Mouse (Mus musculus) C2C12 (cell line): ENCODE measurements around the gene Arid2. TPM values are rescaled to one million over a fixed set of nuclear protein-coding genes. Genes with fewer than 3 reads are reported as not detected.

Experiments
- H3K27me3 ChIP-seq: one replicate; pipeline ENCODE4 v1.6.1; 2011; ENCODE audit not compliant: control insufficient read depth, insufficient read depth, insufficient read length
- H3K36me3 ChIP-seq: one replicate; pipeline ENCODE4 v1.6.1; 2011; ENCODE audit not compliant: control insufficient read depth, insufficient read depth
- H3K4me3 ChIP-seq: one replicate; pipeline ENCODE4 v1.5.1; 2011; ENCODE audit warnings: mild to moderate bottlenecking, control low read depth; ENCODE audit not compliant: poor library complexity, insufficient read depth, severe bottlenecking
- H3K79me2 ChIP-seq: one replicate; pipeline ENCODE4 v1.6.1; 2011; ENCODE audit not compliant: control insufficient read depth, insufficient read depth
- H3K79me3 ChIP-seq: one replicate; pipeline ENCODE4 v1.6.1; 2011; ENCODE audit warnings: low read depth, control low read depth
- H3ac ChIP-seq: one replicate; pipeline ENCODE3; 2011; ENCODE audit warnings: low read depth; ENCODE audit not compliant: control insufficient read depth, insufficient read length
- CEBPB ChIP-seq: IDR thresholded peaks from one replicate; pipeline ENCODE4 v1.6.1; 2011; ENCODE audit warnings: low read depth, mild to moderate bottlenecking, control low read depth, moderate library complexity
- CTCF ChIP-seq: IDR thresholded peaks from one replicate; pipeline ENCODE4 v1.5.1; 2011; ENCODE audit not compliant: control insufficient read depth, insufficient read depth, insufficient read length
- FOSL1 ChIP-seq: IDR thresholded peaks from one replicate; pipeline ENCODE4 v1.8.0; 2011; ENCODE audit warnings: mild to moderate bottlenecking, low read length; ENCODE audit not compliant: poor library complexity, insufficient read depth, severe bottlenecking
- MAX ChIP-seq: IDR thresholded peaks from one replicate; pipeline ENCODE4 v1.6.1; 2011; ENCODE audit warnings: mild to moderate bottlenecking, control low read depth
- MYOD1 ChIP-seq: IDR thresholded peaks from one replicate; pipeline ENCODE4 v1.6.1; 2011; ENCODE audit warnings: low read depth; ENCODE audit not compliant: control insufficient read depth, insufficient read length
- MYOG ChIP-seq: IDR thresholded peaks from one replicate; pipeline ENCODE4 v1.6.1; 2011; ENCODE audit not compliant: control insufficient read depth, insufficient read length; ENCODE audit errors: extremely low read depth
- USF1 ChIP-seq: IDR thresholded peaks from one replicate; pipeline ENCODE4 v1.6.1; 2011; ENCODE audit warnings: low read depth, mild to moderate bottlenecking, control low read depth, moderate library complexity
- microRNA-seq: library from miRNA; unstranded; fragments of <30 nt; microRNA quantifications from one replicate; pipeline ENCODE4, GENCODE M21; 2019; ENCODE audit warnings: borderline microRNAs expressed
- polyA plus RNA-seq: library from polyadenylated mRNA; unstranded; fragments of >200 nt; fragmentation: generic; extraction: Trizol; gene quantifications from one replicate; pipeline ENCODE4 v1.2.1, GENCODE M21; 2012; ENCODE audit warnings: missing spikeins

Arid2 gene
- polyA plus RNA-seq, 1 experiment, result 10.6 TPM

DNA sequence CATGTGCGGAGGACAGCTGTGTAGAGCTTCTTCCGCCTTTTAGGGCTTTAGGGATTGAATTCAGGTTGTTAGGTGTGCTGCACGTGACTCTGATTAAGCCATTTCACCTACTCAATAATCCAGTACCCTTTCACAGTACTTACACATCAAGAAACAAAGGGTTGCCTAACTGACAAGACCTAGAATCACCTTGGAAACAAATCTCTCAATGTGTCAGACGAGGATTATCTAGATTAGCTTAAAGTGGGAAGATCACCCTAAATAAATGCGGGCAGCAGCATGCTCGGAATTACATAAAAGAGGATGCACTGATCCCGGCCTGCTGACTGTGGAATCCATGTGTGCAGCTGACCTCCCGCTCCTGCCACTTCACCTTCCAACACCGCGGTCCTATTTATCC is 159.5 kb downstream of the Arid2 start:
- Histone ChIP-seq H3K79me2 (peaks cover 99% of the 10 kb centered on the region), H3ac (no peak overlapping the region), H3K79me3 (peaks cover 89% of the 10 kb centered on the region), H3K27me3 (no peaks in the 10 kb centered on the region), H3K4me3 (no peak overlapping the region), H3K36me3 (peaks cover 81% of the 10 kb centered on the region)
- TF ChIP-seq MAX (no peak), CEBPB (no peak), MYOD1 (no peak), USF1 (no peak), FOSL1 (no peak), MYOG (no peak), CTCF (no peak)

DNA sequence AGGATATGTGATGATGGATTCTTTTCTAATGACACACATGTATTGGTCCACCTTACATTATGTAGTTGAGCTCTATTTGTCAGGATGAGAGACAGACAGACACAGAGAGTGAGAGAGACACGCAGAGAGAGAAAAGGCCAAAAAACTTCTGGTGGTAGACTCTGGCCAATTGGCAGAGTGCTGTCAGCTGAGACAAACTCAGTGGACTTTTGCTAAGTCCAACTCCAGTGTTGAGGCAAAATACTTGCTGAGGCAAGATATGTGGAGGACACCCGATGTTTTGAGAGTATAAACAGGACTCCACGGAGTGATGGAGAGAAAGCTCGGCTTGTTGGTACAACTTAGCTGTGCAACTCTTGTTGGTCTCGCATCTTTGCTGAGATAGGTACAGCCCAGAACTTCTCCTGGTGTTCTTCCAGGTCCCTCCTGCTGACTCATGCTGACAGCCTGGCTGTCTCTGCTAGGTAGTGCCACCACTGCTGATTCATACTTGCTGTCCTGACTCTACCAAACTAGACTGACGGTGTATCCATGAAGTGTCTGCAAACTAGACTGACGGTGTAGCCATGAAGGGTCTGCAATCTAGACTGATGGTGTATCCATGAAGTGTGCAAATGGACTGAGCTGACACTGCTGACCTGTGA is 161.5 kb downstream of the Arid2 start:
- no peaks in the 10 kb centered on the region for H3K27me3 ChIP-seq
- H3K36me3 ChIP-seq, result peaks cover 68% of the 10 kb centered on the region
- peaks cover 100% of the 10 kb centered on the region for H3K79me2 ChIP-seq
- peaks cover 93% of the 10 kb centered on the region for H3K79me3 ChIP-seq
- no peak overlapping the region for H3ac ChIP-seq
- no peak for TF ChIP-seq MYOD1
- no peak for TF ChIP-seq FOSL1
- no peak for TF ChIP-seq USF1
- TF ChIP-seq CTCF, result no peak
- TF ChIP-seq CEBPB, result no peak
- no peak for TF ChIP-seq MYOG
- TF ChIP-seq MAX, result no peak
- no peak overlapping the region for H3K4me3 ChIP-seq

DNA sequence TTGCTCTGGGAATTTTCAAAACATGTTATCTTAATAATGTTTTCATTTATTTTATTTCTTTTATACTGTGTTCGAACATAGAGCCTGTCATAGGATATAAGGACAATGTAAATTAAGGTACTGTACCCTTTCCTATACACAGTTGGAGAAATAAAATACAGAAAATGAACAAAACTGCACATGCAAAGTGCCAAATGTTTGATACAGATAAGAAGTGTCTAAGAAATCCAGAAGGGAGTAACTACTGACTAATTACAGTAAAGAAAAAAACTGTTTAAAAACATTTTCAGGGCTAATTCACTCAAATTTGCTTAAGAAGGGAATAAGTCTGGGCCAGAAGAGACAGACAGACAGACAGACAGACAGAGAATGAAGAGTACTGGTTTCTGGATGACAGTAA is 166.0 kb downstream of the Arid2 start:
- Histone ChIP-seq H3K36me3 (peaks cover 48% of the 10 kb centered on the region), H3ac (no peak overlapping the region), H3K27me3 (no peaks in the 10 kb centered on the region), H3K79me3 (peaks cover 96% of the 10 kb centered on the region), H3K79me2 (peaks cover 100% of the 10 kb centered on the region), H3K4me3 (no peak overlapping the region)
- no peak for TF ChIP-seq MYOG
- TF ChIP-seq MYOD1, result no peak
- TF ChIP-seq USF1, result no peak
- no peak for TF ChIP-seq MAX
- TF ChIP-seq FOSL1, result no peak
- TF ChIP-seq CEBPB, result no peak
- TF ChIP-seq CTCF, result no peak

Small RNA genes lying within 50 kb of the gene (microRNA-seq; reads per million reads assigned to microRNA genes)
- gene Gm25397, result not detected

Other genes with a start within 250 kb of the Arid2 start
- gene Scaf11, start 173.3 kb downstream of the Arid2 start, polyA plus RNA-seq, result 31.5 TPM